Mouse (Mus musculus) left cerebral cortex, adult 8-10 months (tissue): ENCODE data around the gene Pprc1. TPM values are rescaled to one million over a fixed set of nuclear protein-coding genes. Genes with fewer than 3 reads are reported as not detected.

ENCODE experiments used
- DNase-seq, 2 experiments: peaks; one replicate each; pipeline ENCODE4 v3.0.0; 2022; ENCODE audit warnings: low spot score in 2 of 2
- total RNA-seq, 4 experiments: library from RNA; stranded (reverse); gene quantifications; 2 replicates each; pipeline ENCODE4 v1.2.4; 2022

Pprc1 gene
- total RNA-seq, 4 experiments from 2014 or later: 25.7 to 29.7 (median 26.8) TPM

DNA sequence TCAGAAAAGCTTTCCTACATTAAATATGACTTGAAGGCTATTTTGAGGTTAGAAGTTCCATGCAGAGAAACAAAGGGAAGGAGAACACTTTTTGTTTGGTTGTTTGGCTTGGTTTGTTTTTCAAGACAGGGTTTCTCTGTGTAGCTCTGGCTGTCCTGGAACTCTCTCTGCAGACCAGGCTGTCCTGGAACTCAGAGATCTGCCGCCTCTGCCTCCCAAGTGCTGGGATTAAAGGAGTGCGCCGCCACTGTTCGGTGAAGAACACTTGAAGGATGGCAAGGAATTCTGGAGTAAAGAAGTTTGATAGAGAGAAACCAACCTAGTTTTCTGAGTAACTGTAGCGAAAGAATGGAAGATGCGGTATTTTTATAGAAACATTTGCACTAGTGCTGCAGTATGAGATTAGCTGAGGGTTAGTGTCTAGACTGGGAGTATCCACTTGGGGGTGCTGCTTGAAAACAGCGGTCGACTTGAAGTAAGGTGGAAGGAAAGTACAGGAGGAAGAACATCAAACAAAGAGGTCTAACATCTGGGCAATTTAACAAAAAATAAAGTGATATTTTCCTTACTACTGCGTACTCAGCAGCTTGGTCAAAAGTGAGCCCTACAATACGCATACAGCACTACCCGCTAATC, 11.2 kb downstream of the Pprc1 start:
- no peak for DNase-seq

DNA sequence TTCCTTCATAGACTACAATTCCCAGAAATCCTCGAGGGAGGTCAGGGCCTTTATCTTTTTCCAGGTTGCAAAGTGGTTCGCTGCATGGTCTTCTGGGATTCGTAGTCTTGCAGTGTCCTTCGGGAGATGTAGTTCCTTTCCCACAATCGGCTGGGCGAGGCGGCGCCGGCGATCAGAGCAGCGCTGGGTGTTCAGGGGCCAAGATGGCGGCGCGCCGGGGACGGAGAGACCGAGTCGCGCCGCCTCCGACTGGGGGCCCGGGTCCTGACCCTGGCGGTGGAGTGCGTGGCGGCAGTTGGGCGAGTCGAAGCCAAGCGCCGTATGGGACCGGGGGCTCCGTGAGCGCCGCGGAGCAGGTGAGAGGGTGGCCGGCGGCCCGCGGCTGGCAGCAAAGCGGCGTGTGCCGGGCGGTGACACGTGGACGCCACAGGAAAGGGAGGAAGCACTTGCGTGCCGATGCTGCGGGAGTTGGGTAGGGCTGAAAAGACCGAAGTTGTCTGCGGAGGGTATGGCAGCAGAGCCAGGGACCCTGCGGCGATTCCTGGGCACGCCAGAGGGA, 11.8 kb downstream of the Pprc1 start:
- DNase-seq: peak; percentile 81 to 94

DNA sequence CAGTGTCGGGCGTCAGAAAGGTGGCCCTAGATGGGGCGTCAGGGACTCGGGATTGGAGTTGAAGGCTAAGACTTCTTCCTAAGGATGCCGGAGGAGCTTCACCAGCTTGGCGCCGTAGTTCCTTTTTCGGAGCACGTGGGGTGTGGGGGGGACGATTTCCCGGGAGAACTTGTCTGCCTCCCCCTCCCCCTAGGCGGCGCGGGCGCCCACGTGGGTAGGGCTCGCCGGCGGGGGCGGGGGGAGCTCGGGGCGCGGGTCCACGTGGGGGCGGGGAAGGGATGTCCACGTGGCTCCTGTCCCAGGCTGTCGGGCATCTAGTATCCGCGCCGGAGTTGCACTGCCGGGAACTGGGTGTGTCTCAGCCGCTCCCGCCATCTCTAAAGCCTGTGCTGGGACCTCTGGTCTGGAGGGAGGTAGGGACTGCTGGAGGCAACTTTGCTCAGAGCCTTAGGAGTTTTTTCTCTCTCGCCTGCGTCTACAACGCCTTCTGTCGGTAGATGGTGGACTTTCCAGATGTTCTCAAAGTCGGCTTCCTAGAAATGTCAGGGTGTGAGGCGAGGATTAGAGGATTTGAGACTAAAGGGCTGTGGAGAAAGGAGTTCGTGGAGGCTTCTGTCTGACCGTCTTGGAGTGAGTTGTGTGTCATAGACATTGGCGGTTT, 12.4 kb downstream of the Pprc1 start:
- peak; percentile 61 to 72 for DNase-seq

DNA sequence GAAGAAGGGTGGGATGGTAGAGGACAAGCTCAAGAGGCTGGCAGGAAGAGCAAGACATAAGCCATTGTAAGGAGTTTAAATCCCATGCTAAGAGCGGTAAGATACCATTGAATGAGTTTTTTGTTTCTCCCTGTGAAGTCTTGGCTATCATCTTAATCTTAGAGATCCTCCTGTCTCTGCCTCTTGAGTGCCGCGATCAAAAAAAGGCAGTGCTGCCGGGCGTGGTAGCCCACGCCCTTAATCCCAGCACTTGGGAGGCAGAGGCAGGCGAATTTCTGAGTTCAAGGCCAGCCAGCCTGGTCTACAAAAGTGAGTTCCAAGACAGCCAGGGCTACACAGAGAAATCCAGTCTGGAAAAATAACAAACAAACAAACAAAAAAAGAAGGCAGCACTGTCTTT, 13.8 kb downstream of the Pprc1 start:
- no peak for DNase-seq

- no peak for DNase-seq
These were observed 16.2 kb downstream of the Pprc1 start for GRCm38 (mm10) chr19:46060845-46061244.

DNA sequence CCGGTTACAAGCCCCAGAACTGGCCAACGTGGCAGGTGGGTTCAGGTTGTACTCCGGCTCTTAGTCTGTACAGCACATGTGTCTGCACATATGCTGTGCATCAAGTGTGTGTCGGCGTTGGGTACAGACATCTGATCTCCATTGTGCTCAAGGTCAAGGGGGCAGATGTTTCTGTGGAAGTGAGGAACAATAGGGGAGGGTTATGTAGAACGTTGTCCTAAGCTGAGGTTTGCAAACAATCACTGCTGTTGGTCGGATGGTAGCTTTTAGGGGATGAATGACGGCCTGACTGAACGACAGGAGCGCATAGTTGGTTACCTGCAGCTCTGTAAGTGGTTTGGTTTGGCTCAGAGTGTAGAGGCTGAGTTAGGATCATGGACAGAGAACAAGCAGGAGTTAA, 23.4 kb downstream of the Pprc1 start:
- no peak for DNase-seq

GRCm38 (mm10) chr19:46073285-46073684, 28.6 kb downstream of the Pprc1 start:
- no peak for DNase-seq

GRCm38 (mm10) chr19:46074266-46074665, 29.6 kb downstream of the Pprc1 start:
- DNase-seq: no peak

GRCm38 (mm10) chr19:46075616-46076607, 31.2 kb downstream of the Pprc1 start, which contains the start of gene Nolc1:
Nolc1 (plus strand) TSS chr19:46075863.
- DNase-seq: peak; percentile 99

DNA sequence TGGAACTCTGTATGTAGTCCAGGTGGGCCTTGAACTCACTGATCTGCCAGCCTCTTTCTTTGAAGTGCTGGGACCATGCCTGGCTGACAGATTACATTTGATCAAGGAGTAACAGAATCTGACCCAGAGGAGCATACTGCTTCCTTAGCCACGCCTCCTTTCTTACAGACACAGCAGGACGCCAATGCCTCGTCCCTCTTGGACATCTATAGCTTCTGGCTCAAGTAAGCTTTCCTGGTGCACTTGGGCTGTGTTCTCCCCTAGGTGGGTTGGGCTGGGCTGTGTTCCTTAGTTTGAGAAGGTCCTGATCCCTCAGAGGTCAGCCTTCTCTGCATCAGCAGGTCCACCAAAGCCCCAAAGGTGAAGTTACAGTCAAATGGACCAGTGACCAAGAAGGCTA, 33.8 kb downstream of the Pprc1 start:
- DNase-seq: no peak

DNA sequence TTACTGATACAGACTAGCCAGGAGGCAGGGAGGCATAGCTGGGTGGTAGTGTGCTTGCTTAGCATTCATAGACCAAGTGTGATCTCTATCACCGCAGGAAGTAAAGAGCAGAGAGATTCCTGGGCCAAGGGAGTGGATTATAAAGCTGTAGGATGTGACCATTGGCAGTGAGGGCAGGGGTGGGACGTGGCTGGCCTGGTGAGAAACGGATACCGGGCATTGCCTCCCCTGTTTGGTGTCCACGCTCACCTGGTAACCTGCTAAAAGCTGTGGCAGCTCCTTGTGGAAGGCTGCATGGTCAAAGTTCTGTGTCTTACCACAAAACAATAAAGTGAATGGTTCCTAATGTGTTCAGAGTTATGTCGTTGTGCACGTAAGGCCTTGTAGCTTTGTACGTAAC, 40.5 kb downstream of the Pprc1 start:
- DNase-seq: no peak

GRCm38 (mm10) chr19:46086337-46086736, 41.7 kb downstream of the Pprc1 start:
- DNase-seq: no peak

DNA sequence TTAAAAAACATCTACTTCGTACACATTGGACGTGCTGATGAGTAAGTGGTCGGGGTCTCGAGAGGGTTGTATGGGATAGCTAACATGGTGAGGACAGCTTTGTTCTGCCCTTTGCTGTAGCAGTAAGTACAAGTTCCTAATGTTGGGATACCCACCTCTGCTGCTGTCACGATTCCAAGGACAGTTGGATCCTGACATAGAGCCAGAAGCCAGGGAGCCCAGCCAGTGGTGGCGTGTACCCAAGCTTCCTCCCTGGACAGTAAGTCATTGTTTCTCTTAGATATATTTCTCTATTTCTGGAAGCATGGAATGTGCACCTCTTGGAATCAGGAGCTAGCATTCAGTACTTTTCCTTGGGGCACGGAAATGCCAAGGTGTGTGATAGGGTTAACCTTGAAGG, 43.2 kb downstream of the Pprc1 start:
- DNase-seq: no peak

DNA sequence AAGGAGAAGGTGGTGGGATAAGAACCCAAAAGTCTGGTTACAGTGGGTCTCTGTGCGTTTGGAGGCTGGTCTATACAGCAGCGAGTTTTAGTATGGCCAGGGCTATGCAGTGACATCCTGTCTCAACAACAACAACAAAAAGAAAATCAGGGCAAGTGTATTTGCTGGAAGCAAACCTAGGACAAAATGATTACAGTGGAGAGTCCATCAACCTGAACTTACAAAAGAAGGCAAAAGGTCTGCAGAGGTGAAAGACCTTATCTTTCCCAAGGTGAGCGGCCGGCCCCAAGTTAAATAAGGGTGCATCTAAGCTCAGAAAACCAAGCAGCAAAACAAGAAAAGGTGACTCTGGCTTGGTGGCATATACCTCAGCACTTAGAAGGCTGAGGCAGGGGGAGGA, 47.0 kb downstream of the Pprc1 start:
- no peak for DNase-seq

DNA sequence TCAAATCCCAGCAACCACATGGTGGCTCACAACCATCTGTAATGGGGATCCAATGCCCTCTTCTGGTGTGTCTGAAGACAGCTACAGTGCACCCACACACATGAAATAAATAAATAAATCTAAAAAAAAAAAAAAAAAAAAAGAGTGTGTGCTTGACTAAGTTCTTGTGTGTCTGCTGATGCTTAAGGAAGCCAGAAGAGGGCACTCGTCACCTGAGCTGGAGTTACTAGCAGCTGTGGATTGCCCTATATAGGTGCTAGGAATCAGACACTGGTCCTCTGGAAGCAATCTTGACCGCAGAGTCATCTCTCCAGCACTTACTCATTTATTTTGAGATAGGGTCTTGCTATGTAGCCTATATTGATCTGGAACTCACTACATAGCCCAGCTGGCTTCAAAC, 49.5 kb downstream of the Pprc1 start:
- no peak for DNase-seq

GRCm38 (mm10) chr19:46095291-46095690, 50.6 kb downstream of the Pprc1 start:
- DNase-seq: no peak

DNA sequence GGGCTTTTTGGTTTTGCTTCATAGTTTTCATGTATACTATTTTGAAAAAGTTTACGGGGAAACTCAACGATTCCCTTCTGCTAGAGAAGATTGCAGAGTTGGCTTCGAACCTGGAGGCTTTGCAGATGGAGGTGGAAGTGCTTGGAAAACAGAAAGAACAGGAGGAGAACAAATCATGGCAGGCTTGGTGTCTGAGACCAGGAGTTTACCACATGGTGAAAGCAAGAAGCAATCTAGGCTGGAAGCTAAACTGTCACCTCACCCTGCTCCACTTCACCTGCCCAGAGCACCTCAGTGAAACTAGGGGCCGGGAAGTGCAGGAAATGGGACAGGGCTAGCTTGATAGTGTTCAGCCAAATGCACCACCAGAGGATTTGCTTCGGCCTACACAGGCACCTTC, 51.7 kb downstream of the Pprc1 start:
- DNase-seq: no peak

GRCm38 (mm10) chr19:46099561-46099960, 54.9 kb downstream of the Pprc1 start:
- DNase-seq: no peak

- no peak for DNase-seq
These were observed 58.9 kb downstream of the Pprc1 start for GRCm38 (mm10) chr19:46103437-46104186.

DNA sequence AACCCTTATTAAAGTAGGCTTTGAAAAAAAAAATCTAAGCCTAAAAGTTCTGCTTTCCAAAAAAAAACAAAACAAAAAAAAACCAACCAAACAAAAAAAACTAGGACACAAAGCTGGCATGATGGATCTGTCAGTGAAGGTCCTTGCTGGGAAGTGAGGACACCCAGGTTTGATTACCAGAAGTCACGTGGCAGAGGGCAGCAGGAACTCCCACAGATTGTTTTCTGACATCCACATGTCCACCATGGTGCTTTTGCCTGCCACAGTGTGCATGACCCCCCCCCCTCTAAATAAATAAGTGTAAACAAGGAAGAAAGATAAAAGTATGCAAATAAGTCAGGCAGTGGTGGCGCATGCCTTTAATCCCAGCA, 59.5 kb downstream of the Pprc1 start:
- no peak for DNase-seq

DNA sequence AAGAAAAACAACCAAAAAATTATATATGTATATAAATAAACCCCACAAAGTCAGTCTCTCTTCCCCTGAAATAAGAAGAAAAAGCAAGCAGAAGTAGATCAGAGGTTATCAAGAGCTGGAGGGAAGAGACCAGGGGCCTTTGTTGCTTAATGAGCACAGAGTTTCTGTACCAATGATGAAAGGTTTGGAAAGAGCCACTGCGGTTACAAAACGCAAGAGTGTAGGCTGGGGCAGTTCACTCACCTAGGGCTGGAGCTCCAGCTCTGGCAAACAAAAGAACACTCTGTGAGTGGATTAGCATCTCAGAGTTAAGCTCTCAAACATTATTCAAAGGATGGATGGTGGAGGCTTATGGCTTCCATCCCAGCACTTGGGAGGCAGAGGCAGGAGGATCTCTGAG, 65.5 kb downstream of the Pprc1 start:
- no peak for DNase-seq
